Mouse (Mus musculus) midbrain, embryonic 11.5 days (tissue): ENCODE data around the gene Sstr3. TPM values are rescaled to one million over a fixed set of nuclear protein-coding genes. Genes with fewer than 3 reads are reported as not detected.
A peak's percentile ranks its signal among the peaks of the same experiment; 100 is the strongest.

ENCODE experiments used
- ATAC-seq: fragments of 200-750 bp; cut with Nextera tagmentation; 2 replicates; pipeline ENCODE4 v1.8.0; 2017; ENCODE audit warnings: moderate TSS enrichment, moderate library complexity; ENCODE audit not compliant: low FRiP score
- DNase-seq: peaks from one replicate; pipeline ENCODE4 v3.0.0; 2015; ENCODE audit warnings: low spot score; ENCODE audit errors: missing footprints
- H3K27ac ChIP-seq: fragments of 300-500 bp; sonication (generic); 2 replicates; pipeline ENCODE4 v1.5.1; 2014; ENCODE audit warnings: low read depth, low read length
- H3K27me3 ChIP-seq: fragments of 300-500 bp; sonication (generic); 2 replicates; pipeline ENCODE4 v1.6.1; 2014; ENCODE audit warnings: mild to moderate bottlenecking, low read length, moderate library complexity, mixed read lengths; ENCODE audit not compliant: control insufficient read depth, insufficient read depth
- H3K36me3 ChIP-seq: fragments of 300-500 bp; sonication (generic); 2 replicates; pipeline ENCODE4 v1.6.1; 2014; ENCODE audit warnings: mild to moderate bottlenecking, low read length, moderate library complexity, mixed read lengths; ENCODE audit not compliant: control insufficient read depth, insufficient read depth
- H3K4me1 ChIP-seq: fragments of 300-500 bp; sonication (generic); 2 replicates; pipeline ENCODE4 v1.6.1; 2014; ENCODE audit warnings: low read length; ENCODE audit not compliant: control insufficient read depth, insufficient read depth
- H3K4me2 ChIP-seq: fragments of 300-500 bp; sonication (generic); 2 replicates; pipeline ENCODE4 v1.6.1; 2014; ENCODE audit warnings: mild to moderate bottlenecking, moderate library complexity
- H3K4me3 ChIP-seq: fragments of 300-500 bp; sonication (generic); 2 replicates; pipeline ENCODE4 v1.5.1; 2014; ENCODE audit warnings: low read depth, low read length
- H3K9ac ChIP-seq: fragments of 300-500 bp; sonication (generic); 2 replicates; pipeline ENCODE4 v1.6.1; 2014; ENCODE audit warnings: low read length
- H3K9me3 ChIP-seq: fragments of 300-500 bp; sonication (generic); 2 replicates; pipeline ENCODE4 v1.6.1; 2016; ENCODE audit warnings: low read length; ENCODE audit not compliant: control insufficient read depth
- WGBS: fragments of 180-500 bp; shearing (Covaris S2); extraction: QIAGEN DNeasy Blood & Tissue Kit; methylation state at CpG from one replicate; pipeline ENCODE4 v1.1.7; 2014; 5-methylcytosine and 5-hydroxymethylcytosine counted together
- polyA plus RNA-seq: library from polyadenylated mRNA; unstranded; fragments of >200 nt; fragmentation: Nextera tagmentation; extraction: Ambion mirVana; gene quantifications from 2 replicates; pipeline ENCODE4 v1.2.1, GENCODE M21; 2014

Sstr3 gene
- polyA plus RNA-seq, 1 experiment from 2014 or later = not detected

DNA sequence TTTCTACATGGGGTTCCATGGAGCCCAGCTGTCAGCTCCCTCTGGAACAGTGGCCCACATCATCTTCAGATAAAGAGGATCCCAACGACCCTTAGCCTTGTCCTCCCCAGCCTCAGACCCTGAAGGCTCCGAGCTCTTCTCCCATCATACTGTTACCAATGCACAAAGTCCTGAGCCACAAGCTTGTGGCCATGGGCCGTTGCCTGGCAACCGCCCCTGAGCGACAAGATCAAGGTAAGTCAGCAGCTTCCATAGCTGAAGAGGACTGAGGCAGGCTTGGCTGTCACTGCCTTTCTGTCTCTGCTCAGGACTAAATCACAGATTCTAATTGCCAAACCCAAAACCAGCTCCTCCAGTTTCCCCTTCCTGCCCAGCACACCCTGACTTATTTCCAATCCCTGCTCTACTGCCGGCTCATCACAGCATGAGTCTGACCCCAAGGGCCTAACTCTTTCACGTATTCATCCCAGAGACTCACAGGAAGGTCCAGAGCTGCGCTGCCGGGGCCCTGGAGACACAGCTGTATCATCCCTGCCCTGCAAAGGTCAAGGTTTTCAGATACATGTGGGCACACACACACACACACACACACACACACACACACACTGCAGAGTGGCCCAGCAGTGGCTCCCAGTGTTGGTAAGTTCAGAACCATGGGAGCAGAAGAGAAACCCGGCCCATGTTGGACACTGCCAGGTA lies 8.6 kb downstream of the Sstr3 start:
- H3K4me3 ChIP-seq = no peak overlapping the region
- ATAC-seq = no peak
- H3K4me1 ChIP-seq = peaks cover 12% of the 10 kb centered on the region; the same call in 1 of the 2 replicates
- no peaks in the 10 kb centered on the region for H3K36me3 ChIP-seq
- H3K4me2 ChIP-seq = no peak overlapping the region
- no peaks in the 10 kb centered on the region for H3K9me3 ChIP-seq
- 46% methylated on average over 10 of the region's 10 CpGs for WGBS
- H3K27ac ChIP-seq = no peak overlapping the region
- peaks cover 2% of the 10 kb centered on the region; the same call in 1 of the 2 replicates for H3K27me3 ChIP-seq
- peak; percentile 75 for DNase-seq
- 0 out of 2 replicates have a peak overlapping the region, but pooled peaks have one; percentile 5 for H3K9ac ChIP-seq

- Histone ChIP-seq H3K36me3 (no peaks in the 10 kb centered on the region), H3K4me1 (peaks cover 25% of the 10 kb centered on the region), H3K27ac (no peak overlapping the region), H3K27me3 (peaks cover 11% of the 10 kb centered on the region; the same call in 1 of the 2 replicates), H3K4me2 (no peak overlapping the region), H3K4me3 (no peak overlapping the region), H3K9ac (no peak overlapping the region), H3K9me3 (no peaks in the 10 kb centered on the region)
- DNase-seq (peak; percentile 44), ATAC-seq (no peak)
- WGBS = 84% methylated on average over 10 of the region's 10 CpGs
Observed at GRCm38 (mm10) chr15:78533346-78533835, 11.1 kb downstream of the Sstr3 start.

DNA sequence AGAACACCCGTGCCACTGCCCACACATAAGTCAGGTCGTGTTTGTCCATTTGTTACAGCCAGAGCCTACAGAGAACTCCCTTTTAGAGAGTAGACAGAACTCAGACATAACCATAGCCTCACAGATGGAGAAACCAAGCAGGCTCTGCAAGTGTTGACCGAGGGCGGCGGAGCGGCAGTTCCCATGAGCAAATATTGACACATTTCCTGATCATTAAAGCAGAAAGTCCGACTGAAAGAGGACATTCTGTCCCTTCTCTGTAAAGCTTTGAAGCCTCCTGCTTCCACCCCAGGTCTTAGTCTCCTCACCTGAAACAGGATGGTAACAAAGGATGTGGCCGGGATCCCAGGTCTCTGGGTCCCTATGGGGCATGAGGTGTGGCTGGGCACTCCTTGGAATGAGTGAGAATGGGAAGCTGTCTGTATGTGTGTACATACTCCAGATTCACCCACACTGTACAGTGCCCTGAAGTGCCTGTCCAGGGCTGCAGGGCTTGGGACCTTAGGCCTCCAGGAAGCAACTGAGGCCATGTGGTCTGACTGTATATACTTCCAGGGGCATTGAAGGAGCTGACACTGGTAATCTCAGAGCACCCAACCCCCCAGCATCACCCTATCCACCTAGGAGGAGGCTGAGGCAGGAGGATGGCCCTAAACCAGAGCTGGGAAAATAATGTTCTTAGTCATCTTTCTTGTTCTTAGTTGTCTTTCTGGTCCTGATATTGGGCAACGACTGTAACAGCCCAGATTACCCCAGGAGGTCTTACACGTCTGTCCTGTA lies 11.7 kb downstream of the Sstr3 start:
- Histone ChIP-seq H3K4me1 (peaks cover 25% of the 10 kb centered on the region), H3K4me2 (no peak overlapping the region), H3K27ac (no peak overlapping the region), H3K9me3 (no peaks in the 10 kb centered on the region), H3K36me3 (no peaks in the 10 kb centered on the region), H3K9ac (peak overlapping the region; percentile 9; the same call in 1 of the 2 replicates), H3K4me3 (no peak overlapping the region), H3K27me3 (peaks cover 11% of the 10 kb centered on the region; the same call in 1 of the 2 replicates)
- DNase-seq (peak; percentile 76), ATAC-seq (no peak)
- WGBS = 70% methylated on average over 10 of the region's 10 CpGs

- Histone ChIP-seq H3K27me3 (peaks cover 11% of the 10 kb centered on the region; the same call in 1 of the 2 replicates), H3K27ac (no peak overlapping the region), H3K4me3 (peak overlapping the region; percentile 25), H3K9ac (peak overlapping the region; percentile 55), H3K4me2 (peak overlapping the region; percentile 46), H3K9me3 (no peaks in the 10 kb centered on the region), H3K4me1 (peaks cover 25% of the 10 kb centered on the region), H3K36me3 (no peaks in the 10 kb centered on the region)
- DNase-seq = peak; percentile 100
- ATAC-seq = peak; percentile 80
- 1% methylated on average over 25 of the region's 25 CpGs for WGBS
Observed at GRCm38 (mm10) chr15:78531901-78532469, 12.5 kb downstream of the Sstr3 start.

GRCm38 (mm10) chr15:78531451-78531720 lies 13.1 kb downstream of the Sstr3 start:
- Histone ChIP-seq H3K36me3 (no peaks in the 10 kb centered on the region), H3K9me3 (no peaks in the 10 kb centered on the region), H3K4me2 (peak overlapping the region; percentile 46), H3K27me3 (peaks cover 11% of the 10 kb centered on the region; the same call in 1 of the 2 replicates), H3K9ac (peak overlapping the region; percentile 55; the same call in 1 of the 2 replicates), H3K27ac (no peak overlapping the region), H3K4me3 (peak overlapping the region; percentile 25; the same call in 1 of the 2 replicates), H3K4me1 (peaks cover 25% of the 10 kb centered on the region)
- WGBS = 78% methylated on average over 4 of the region's 4 CpGs
- ATAC-seq = peak; percentile 1; the same call in 1 of the 2 replicates
- DNase-seq = peak; percentile 88

DNA sequence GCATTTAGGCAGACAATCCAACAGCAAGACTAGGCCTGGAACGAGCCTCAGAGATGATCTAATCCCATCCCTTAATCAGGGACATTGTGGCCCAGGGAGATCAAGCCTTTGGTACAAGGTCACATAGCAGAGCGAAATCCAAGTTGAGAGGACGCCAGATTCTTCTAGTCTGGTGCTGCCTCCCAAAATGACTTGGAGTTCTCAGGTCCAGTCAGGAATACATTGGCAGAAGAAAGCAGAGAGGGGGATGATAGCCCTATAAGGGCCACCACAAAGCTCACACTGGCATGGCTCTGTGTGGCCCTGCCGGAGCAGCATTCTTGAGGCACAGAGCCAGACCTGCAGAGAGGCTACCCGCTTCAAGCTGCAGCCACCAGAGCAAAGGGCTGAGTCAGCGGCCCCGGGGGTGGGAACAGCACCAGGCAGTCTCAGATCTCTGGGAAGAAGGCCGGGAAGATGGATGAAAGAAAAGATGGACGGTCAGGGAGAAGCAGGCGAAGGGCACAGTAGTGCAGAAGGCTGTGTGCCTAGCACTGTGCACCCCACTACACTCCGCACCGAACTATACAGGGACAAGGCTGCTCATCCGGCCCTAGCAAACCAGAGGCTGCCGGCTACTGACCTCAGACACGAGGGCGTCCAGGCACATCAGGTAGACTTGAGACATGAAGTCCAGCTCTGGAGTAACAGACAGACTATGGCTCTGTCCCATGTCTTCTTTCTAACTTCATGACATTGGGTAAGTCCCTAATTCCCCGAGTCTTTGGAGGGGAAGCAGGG lies 13.6 kb downstream of the Sstr3 start, which contains the start of gene C1qtnf6:
Gene C1qtnf6 (minus strand): TSS at position 746 of the 780 bp plus-strand sequence.
- H3K27ac ChIP-seq = no peak within 1 kb of the TSS
- WGBS = 74% methylated on average over 17 of the region's 17 CpGs
- peaks cover 11% of the 10 kb centered on the region; the same call in 1 of the 2 replicates for H3K27me3 ChIP-seq
- H3K9ac ChIP-seq = peak within 1 kb of the TSS; percentile 55
- peaks cover 23% of the 10 kb centered on the region for H3K4me1 ChIP-seq
- no peak for ATAC-seq
- no peaks in the 10 kb centered on the region for H3K9me3 ChIP-seq
- peak; percentile 73 for DNase-seq
- peak within 1 kb of the TSS; percentile 46 for H3K4me2 ChIP-seq
- H3K36me3 ChIP-seq = no peaks in the 10 kb centered on the region
- H3K4me3 ChIP-seq = peak within 1 kb of the TSS; percentile 25

DNA sequence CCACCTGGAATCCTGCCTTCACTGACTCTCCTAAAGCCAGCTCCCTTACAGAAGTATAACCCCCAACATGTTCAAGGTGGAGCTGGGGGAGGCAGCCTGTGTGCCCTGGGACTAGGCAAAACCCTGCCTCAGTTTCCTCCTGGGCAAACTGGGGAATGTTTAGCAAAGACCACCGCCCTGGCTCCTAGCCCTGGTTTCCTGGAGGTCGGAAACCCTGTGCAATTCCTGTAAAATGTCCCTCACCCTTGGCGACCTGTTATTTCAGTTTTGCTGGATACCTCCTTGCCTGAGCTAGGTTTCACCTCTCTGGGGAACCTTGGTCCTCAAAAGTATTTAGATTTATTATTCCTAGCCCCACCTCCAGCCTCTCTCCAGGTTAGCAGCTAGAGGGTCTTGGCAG lies 14.3 kb downstream of the Sstr3 start:
- Histone ChIP-seq H3K36me3 (no peaks in the 10 kb centered on the region), H3K27ac (no peak overlapping the region), H3K4me3 (no peak overlapping the region), H3K4me2 (peak overlapping the region; percentile 46; the same call in 1 of the 2 replicates), H3K9me3 (no peaks in the 10 kb centered on the region), H3K9ac (peak overlapping the region; percentile 64), H3K27me3 (peaks cover 11% of the 10 kb centered on the region; the same call in 1 of the 2 replicates), H3K4me1 (peaks cover 19% of the 10 kb centered on the region)
- ATAC-seq = no peak
- DNase-seq = no peak
- WGBS = 79% methylated on average over 3 of the region's 3 CpGs

GRCm38 (mm10) chr15:78529428-78529990 lies 15.0 kb downstream of the Sstr3 start:
- no peak overlapping the region for H3K27ac ChIP-seq

More at GRCm38 (mm10) chr15:78529428-78529990, 15.0 kb downstream of the Sstr3 start:
- peaks cover 11% of the 10 kb centered on the region; the same call in 1 of the 2 replicates for H3K27me3 ChIP-seq
- peak overlapping the region; percentile 18 for H3K4me3 ChIP-seq
- peak overlapping the region; percentile 46 for H3K4me2 ChIP-seq
- DNase-seq (peak; percentile 95), ATAC-seq (peak; percentile 66)
- no peaks in the 10 kb centered on the region for H3K9me3 ChIP-seq
- peaks cover 19% of the 10 kb centered on the region for H3K4me1 ChIP-seq
- 1% methylated on average over 15 of the region's 15 CpGs for WGBS
- H3K36me3 ChIP-seq = no peaks in the 10 kb centered on the region
- peak overlapping the region; percentile 64 for H3K9ac ChIP-seq
